Mouse (Mus musculus) spleen, adult 2 months (tissue): ENCODE data around the gene Rap1gap2. TPM values are rescaled to one million over a fixed set of nuclear protein-coding genes. Genes with fewer than 3 reads are reported as not detected.

ENCODE experiments used
- DNase-seq, 2 experiments: peaks; one replicate each; pipeline versions ENCODE4 v3.0.0 to v3.0.0-alpha.2; 2012 to 2021; ENCODE audit warnings: low spot score in 2 of 2, low read depth in 1 of 2
- H3K27ac ChIP-seq: fragments of 200-500 bp; 2 replicates; pipeline ENCODE4 v1.5.1; 2012; ENCODE audit warnings: low read length, inconsistent platforms; ENCODE audit not compliant: insufficient read depth
- H3K27me3 ChIP-seq: fragments of 200-500 bp; 2 replicates; pipeline ENCODE4 v1.6.1; 2012; ENCODE audit warnings: mild to moderate bottlenecking, moderate library complexity, low read length, inconsistent platforms; ENCODE audit not compliant: control insufficient read depth, insufficient read depth
- H3K36me3 ChIP-seq: fragments of 200-500 bp; 2 replicates; pipeline ENCODE4 v1.6.1; 2012; ENCODE audit warnings: mild to moderate bottlenecking, low read length, inconsistent platforms; ENCODE audit not compliant: control insufficient read depth, insufficient read depth
- H3K4me1 ChIP-seq: fragments of 200-500 bp; 2 replicates; pipeline ENCODE4 v1.6.1; 2011; ENCODE audit warnings: inconsistent platforms; ENCODE audit not compliant: control insufficient read depth, insufficient read depth, insufficient read length
- H3K4me3 ChIP-seq: fragments of 200-500 bp; 2 replicates; pipeline ENCODE4 v1.5.1; 2011; ENCODE audit warnings: mild to moderate bottlenecking, inconsistent platforms; ENCODE audit not compliant: insufficient read depth, insufficient read length; ENCODE audit errors: extremely low read depth
- CTCF ChIP-seq: fragments of 200-500 bp; IDR thresholded peaks from 2 replicates; pipeline ENCODE4 v1.5.1; 2011; ENCODE audit warnings: mild to moderate bottlenecking, inconsistent platforms; ENCODE audit not compliant: insufficient read depth, insufficient read length, insufficient replicate concordance; ENCODE audit errors: extremely low read depth
- POLR2A ChIP-seq: fragments of 200-500 bp; IDR thresholded peaks from 2 replicates; pipeline ENCODE4 v1.6.1; 2011; ENCODE audit warnings: low read depth, low read length, inconsistent platforms
- WGBS: fragments of 180-500 bp; shearing (Covaris S2); methylation state at CpG from one replicate; pipeline ENCODE4 v1.1.7; 2018; 5-methylcytosine and 5-hydroxymethylcytosine counted together
- polyA plus RNA-seq: library from polyadenylated mRNA; depleted of rRNA; stranded (reverse); fragments of >200 nt; gene quantifications from 2 replicates; pipeline ENCODE4 v1.2.3, GENCODE M21; 2012

The Rap1gap2 gene
- polyA plus RNA-seq, 1 experiment, result 11.3 TPM

GRCm38 (mm10) chr11:74602286-74602685 is 8.4 kb downstream of the Rap1gap2 start:
- no peak overlapping the region for H3K4me3 ChIP-seq
- no peaks in the 10 kb centered on the region for H3K36me3 ChIP-seq
- H3K27me3 ChIP-seq, result peaks cover 2% of the 10 kb centered on the region; the same call in 1 of the 2 replicates
- WGBS, result 85% methylated on average over 1 of the region's 1 CpGs
- no peaks in the 10 kb centered on the region for H3K4me1 ChIP-seq
- TF ChIP-seq CTCF, result no peak
- no peak for TF ChIP-seq POLR2A
- DNase-seq, result no peak
- H3K27ac ChIP-seq, result no peak overlapping the region

GRCm38 (mm10) chr11:74597990-74598337 is 12.8 kb downstream of the Rap1gap2 start:
- Histone ChIP-seq H3K27ac (no peak overlapping the region), H3K4me3 (no peak overlapping the region), H3K36me3 (no peaks in the 10 kb centered on the region), H3K4me1 (no peaks in the 10 kb centered on the region), H3K27me3 (no peaks in the 10 kb centered on the region)
- DNase-seq, result no peak
- no peak for TF ChIP-seq CTCF
- no peak for TF ChIP-seq POLR2A

GRCm38 (mm10) chr11:74597283-74597989 is 13.3 kb downstream of the Rap1gap2 start:
- WGBS, result 71% methylated on average over 4 of the region's 4 CpGs
- no peaks in the 10 kb centered on the region for H3K27me3 ChIP-seq
- DNase-seq, result no peak
- H3K36me3 ChIP-seq, result no peaks in the 10 kb centered on the region
- H3K27ac ChIP-seq, result no peak overlapping the region
- TF ChIP-seq CTCF (no peak), POLR2A (no peak)
- no peak overlapping the region for H3K4me3 ChIP-seq
- H3K4me1 ChIP-seq, result no peaks in the 10 kb centered on the region

- Histone ChIP-seq H3K4me3 (no peak overlapping the region), H3K4me1 (no peaks in the 10 kb centered on the region; the same call in 1 of the 2 replicates), H3K27me3 (peaks cover 2% of the 10 kb centered on the region; the same call in 1 of the 2 replicates), H3K27ac (no peak overlapping the region), H3K36me3 (no peaks in the 10 kb centered on the region)
- no peak for DNase-seq
- TF ChIP-seq POLR2A, result no peak
- no peak for TF ChIP-seq CTCF
- 90% methylated on average over 3 of the region's 3 CpGs for WGBS
Measured at GRCm38 (mm10) chr11:74592246-74592645, 18.5 kb downstream of the Rap1gap2 start.

- Histone ChIP-seq H3K36me3 (no peaks in the 10 kb centered on the region), H3K27me3 (peaks cover 2% of the 10 kb centered on the region; the same call in 1 of the 2 replicates), H3K27ac (no peak overlapping the region), H3K4me1 (no peaks in the 10 kb centered on the region; the same call in 1 of the 2 replicates), H3K4me3 (no peak overlapping the region)
- DNase-seq, result no peak
- WGBS, result 41% methylated on average over 13 of the region's 13 CpGs
- TF ChIP-seq CTCF (no peak), POLR2A (no peak)
Measured at GRCm38 (mm10) chr11:74590691-74591090, 20.0 kb downstream of the Rap1gap2 start.

GRCm38 (mm10) chr11:74590239-74590596 is 20.5 kb downstream of the Rap1gap2 start:
- Histone ChIP-seq H3K36me3 (no peaks in the 10 kb centered on the region), H3K27me3 (peaks cover 2% of the 10 kb centered on the region; the same call in 1 of the 2 replicates), H3K4me3 (no peak overlapping the region), H3K4me1 (no peaks in the 10 kb centered on the region; the same call in 1 of the 2 replicates), H3K27ac (no peak overlapping the region)
- DNase-seq, result no peak
- no peak for TF ChIP-seq POLR2A
- TF ChIP-seq CTCF, result no peak
- WGBS, result 4% methylated on average over 25 of the region's 25 CpGs
